ENCODE assay signal across 8 mouse cellular contexts in the genomic region with DNA sequence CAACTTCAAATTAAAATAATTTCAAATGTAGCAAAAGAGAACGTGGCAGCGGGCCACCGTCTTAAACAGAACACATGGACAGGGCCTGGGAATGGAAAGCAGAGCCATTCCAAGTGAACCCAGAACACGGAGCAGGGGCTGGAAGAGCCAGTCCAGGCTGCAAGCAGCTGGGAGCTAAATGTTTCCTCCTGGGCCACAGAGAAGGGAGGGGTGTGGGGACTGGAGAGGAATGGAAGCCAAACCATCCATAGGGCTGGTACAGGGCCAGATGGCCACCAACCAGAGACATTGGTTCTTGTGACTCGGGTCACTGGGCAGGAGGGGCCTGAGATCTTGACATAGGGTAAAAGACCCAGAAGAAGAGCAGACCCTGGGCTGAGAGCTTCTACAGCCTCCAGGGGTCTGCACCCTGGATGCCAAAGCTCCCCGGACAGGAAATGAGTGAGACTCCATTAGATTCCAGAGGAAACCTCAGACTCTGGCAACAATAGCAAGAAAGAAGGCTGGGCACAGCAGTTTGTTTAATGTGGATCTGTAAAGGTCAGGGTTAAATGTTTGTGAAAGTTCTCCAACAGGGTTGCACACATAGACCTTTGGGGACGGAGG.
DNase-seq lines count a peak whose midpoint lies in the region; ATAC-seq and TF ChIP-seq lines count a peak whose summit lies in the region.

No protein-coding gene starts in this region.

- peak; percentile 33 for DNase-seq in neural tube, embryonic 11.5 days (ENCODE audit: low spot score)
- DNase-seq in neural tube, embryonic 10.5 days (ENCODE audit: extremely low spot score, low spot score), result no peak
- peak; percentile 38 for DNase-seq in embryo, embryonic 9.5 days (ENCODE audit: extremely low spot score)
- peak; percentile 87 to 91 for DNase-seq in heart, adult 18-20 months
- no peak for DNase-seq in c-Kit-positive CD71-positive TER-119-positive erythroid progenitor cells, embryonic 14.5 days (ENCODE audit: low spot score)

- H3K27ac ChIP-seq in neural tube, embryonic 11.5 days (ENCODE audit: low read depth, low read length), result peak overlapping the region; percentile 60; the same call in 1 of the 2 replicates
- H3K27ac ChIP-seq in intestine, postnatal 0 days (ENCODE audit: low read depth, low read length), result no peak overlapping the region
- peak overlapping the region; percentile 80 for H3K27ac ChIP-seq in limb, embryonic 15.5 days

- H3K9me3 ChIP-seq in neural tube, embryonic 11.5 days (ENCODE audit: control insufficient read depth, low read length), result no peaks in the 10 kb centered on the region
- H3K9me3 ChIP-seq in intestine, postnatal 0 days (ENCODE audit: control insufficient read depth), result no peaks in the 10 kb centered on the region
- H3K9me3 ChIP-seq in limb, embryonic 15.5 days, result no peaks in the 10 kb centered on the region

- no peak overlapping the region for H3ac ChIP-seq in myocyte (ENCODE audit: control insufficient read depth, insufficient read length)

- H3K27me3 ChIP-seq in neural tube, embryonic 11.5 days (ENCODE audit: control insufficient read depth, insufficient read depth, low read length), result no peaks in the 10 kb centered on the region
- no peaks in the 10 kb centered on the region for H3K27me3 ChIP-seq in intestine, postnatal 0 days (replicated peaks; ENCODE audit: control insufficient read depth, insufficient read depth, low read length)
- H3K27me3 ChIP-seq in limb, embryonic 15.5 days, result no peaks in the 10 kb centered on the region
- H3K27me3 ChIP-seq in myocyte (ENCODE audit: control insufficient read depth, insufficient read depth, insufficient read length), result no peaks in the 10 kb centered on the region

- 60% methylated on average over 7 of the region's 7 CpGs for WGBS in neural tube, embryonic 11.5 days
- WGBS in intestine, postnatal 0 days, result 37% methylated on average over 7 of the region's 7 CpGs
- 29% methylated on average over 7 of the region's 7 CpGs for WGBS in limb, embryonic 15.5 days

- no peaks in the 10 kb centered on the region for H3K79me2 ChIP-seq in myocyte (ENCODE audit: control insufficient read depth, insufficient read depth)

- ATAC-seq in neural tube, embryonic 11.5 days (ENCODE audit: insufficient read depth, low FRiP score, low TSS enrichment), result peak; percentile 55; the same call in 1 of the 2 replicates
- ATAC-seq in intestine, postnatal 0 days, result no peak
- ATAC-seq in limb, embryonic 15.5 days (ENCODE audit: insufficient number of reproducible peaks, low FRiP score, low TSS enrichment, low read depth), result peak; percentile 86

- peaks cover 11% of the 10 kb centered on the region for H3K4me1 ChIP-seq in neural tube, embryonic 11.5 days (ENCODE audit: control insufficient read depth, insufficient read depth, low read length)
- H3K4me1 ChIP-seq in intestine, postnatal 0 days (replicated peaks; ENCODE audit: control insufficient read depth, insufficient read depth, low read length), result no peaks in the 10 kb centered on the region
- peaks cover 16% of the 10 kb centered on the region; the same call in 1 of the 2 replicates for H3K4me1 ChIP-seq in limb, embryonic 15.5 days

- H3K9ac ChIP-seq in neural tube, embryonic 11.5 days (ENCODE audit: low read length), result no peak overlapping the region
- no peak overlapping the region for H3K9ac ChIP-seq in intestine, postnatal 0 days (ENCODE audit: low read depth, low read length)
- no peak overlapping the region for H3K9ac ChIP-seq in limb, embryonic 15.5 days

- TF ChIP-seq POLR2A in myocyte (IDR thresholded peaks at IDR 0.05; ENCODE audit: insufficient read length, low read depth), result no peak

- H3K4me2 ChIP-seq in neural tube, embryonic 11.5 days (ENCODE audit: low read depth), result no peak overlapping the region
- peak overlapping the region; percentile 13; the same call in 1 of the 2 replicates for H3K4me2 ChIP-seq in intestine, postnatal 0 days (replicated peaks; ENCODE audit: low read depth)
- H3K4me2 ChIP-seq in limb, embryonic 15.5 days, result no peak overlapping the region
- H3K4me2 ChIP-seq in myocyte (ENCODE audit: low read depth), result peak overlapping the region; percentile 58

- no peaks in the 10 kb centered on the region for H3K36me3 ChIP-seq in neural tube, embryonic 11.5 days (ENCODE audit: control insufficient read depth, insufficient read depth, low read length)
- H3K36me3 ChIP-seq in intestine, postnatal 0 days (ENCODE audit: control insufficient read depth, insufficient read depth), result no peaks in the 10 kb centered on the region
- no peaks in the 10 kb centered on the region for H3K36me3 ChIP-seq in limb, embryonic 15.5 days
- no peaks in the 10 kb centered on the region for H3K36me3 ChIP-seq in myocyte (ENCODE audit: control insufficient read depth, insufficient read depth)

- no peak for TF ChIP-seq CTCF in intestine, postnatal 0 days (IDR thresholded peaks at IDR 0.05; ENCODE audit: low read depth)

- H3K4me3 ChIP-seq in neural tube, embryonic 11.5 days (ENCODE audit: low read depth, low read length), result no peak overlapping the region
- H3K4me3 ChIP-seq in intestine, postnatal 0 days (ENCODE audit: low read depth, low read length), result no peak overlapping the region
- no peak overlapping the region for H3K4me3 ChIP-seq in limb, embryonic 15.5 days
- no peak overlapping the region for H3K4me3 ChIP-seq in myocyte

TF ChIP-seq in myocyte, 11 proteins besides CTCF, POLR2A, EP300 and RAD21:
- TF ChIP-seq MYOG (IDR thresholded peaks at IDR 0.05; ENCODE audit: control insufficient read depth in 1 of 3, insufficient read depth in 1 of 3, insufficient read length in 2 of 3, low read depth in 2 of 3) (peak in 1 of 3 experiments; percentile 62), MYOD1 (IDR thresholded peaks at IDR 0.05; ENCODE audit: control insufficient read depth in 1 of 3, insufficient read length in 2 of 3, low read depth in 2 of 3) (peak in 2 of 3 experiments; percentile 26 to 51), TCF3 (IDR thresholded peaks at IDR 0.05; ENCODE audit: insufficient read length, low read depth) (no peak)

Comparison
In these comparisons a context has a peak if more than half of its experiments do, and no peak if none do; other contexts are left out.
1. DNase-seq: peak in neural tube, embryonic 11.5 days (single experiment), embryo, embryonic 9.5 days (single experiment) and heart, adult 18-20 months (2 of 2); none in neural tube, embryonic 10.5 days (single experiment) and c-Kit-positive CD71-positive TER-119-positive erythroid progenitor cells, embryonic 14.5 days (single experiment).
2. H3K4me2 ChIP-seq: peak in intestine, postnatal 0 days (single experiment) and myocyte (single experiment); none in neural tube, embryonic 11.5 days (single experiment) and limb, embryonic 15.5 days (single experiment).